Mouse (Mus musculus): ENCODE measurements around the gene Pklr. TPM values are rescaled to one million over a fixed set of nuclear protein-coding genes. Genes with fewer than 3 reads are reported as not detected.

Gene Pklr
- polyA plus RNA-seq, 1 experiment from 2014 or later = 1.6 TPM

DNA sequence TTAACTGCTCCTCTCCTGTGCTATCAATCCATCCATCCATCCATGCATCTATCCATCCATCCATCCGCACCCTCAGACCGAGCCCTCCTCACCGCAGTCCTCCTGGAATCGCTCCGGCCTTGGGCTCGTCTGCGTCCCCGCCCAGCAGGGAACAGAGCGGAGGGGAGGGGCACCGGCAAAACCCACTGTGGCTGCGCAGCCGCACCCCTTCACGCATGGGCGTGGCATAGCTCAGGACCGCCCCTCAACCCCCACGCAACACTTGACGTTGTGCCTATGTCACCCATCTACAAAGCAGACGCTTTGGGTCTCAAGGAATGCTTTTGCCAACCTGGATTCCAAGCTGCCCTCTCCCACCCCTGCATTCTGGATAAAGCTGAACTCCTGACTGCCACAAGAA lies 42.8 kb upstream of the Pklr start, which contains the start of gene Rusc1:
Gene Rusc1 (minus strand): TSS at position 137 of the 400 bp plus-strand sequence.
- Histone ChIP-seq H3K27me3 (ENCODE audit: control insufficient read depth, insufficient read depth, low read length) (peaks cover 22% of the 10 kb centered on the region), H3K9me3 (ENCODE audit: control insufficient read depth, low read length) (no peaks in the 10 kb centered on the region), H3K4me3 (ENCODE audit: low read depth, low read length) (peak within 1 kb of the TSS; percentile 63), H3K27ac (ENCODE audit: low read depth, low read length) (peak within 1 kb of the TSS; percentile 25; the same call in 1 of the 2 replicates), H3K36me3 (ENCODE audit: control insufficient read depth, insufficient read depth, low read length) (peaks cover 4% of the 10 kb centered on the region; the same call in 1 of the 2 replicates), H3K4me1 (replicated peaks; ENCODE audit: control insufficient read depth, insufficient read depth, low read length) (peaks cover 13% of the 10 kb centered on the region), H3K9ac (ENCODE audit: low read depth, low read length) (peak within 1 kb of the TSS; percentile 73), H3K4me2 (replicated peaks; ENCODE audit: low read depth, low read length) (peak within 1 kb of the TSS; percentile 98)
- 2% methylated on average over 16 of the region's 18 CpGs for WGBS
- DNase-seq (ENCODE audit: low spot score) = peak; percentile 87
- ATAC-seq (ENCODE audit: low FRiP score) = peak; percentile 79

GRCm38 (mm10) chr3:89094021-89094420 lies 41.9 kb upstream of the Pklr start:
- no peak for ATAC-seq (ENCODE audit: low FRiP score)
- H3K27ac ChIP-seq (ENCODE audit: low read depth, low read length) = no peak overlapping the region
- 85% methylated on average over 10 of the region's 10 CpGs for WGBS
- no peak for DNase-seq (ENCODE audit: low spot score)
- H3K9me3 ChIP-seq (ENCODE audit: control insufficient read depth, low read length) = no peaks in the 10 kb centered on the region
- no peak overlapping the region for H3K4me3 ChIP-seq (ENCODE audit: low read depth, low read length)
- H3K36me3 ChIP-seq (ENCODE audit: control insufficient read depth, insufficient read depth, low read length) = peaks cover 3% of the 10 kb centered on the region; the same call in 1 of the 2 replicates
- no peak overlapping the region for H3K4me2 ChIP-seq (replicated peaks; ENCODE audit: low read depth, low read length)
- no peak overlapping the region for H3K9ac ChIP-seq (ENCODE audit: low read depth, low read length)
- peaks cover 16% of the 10 kb centered on the region for H3K27me3 ChIP-seq (ENCODE audit: control insufficient read depth, insufficient read depth, low read length)
- peaks cover 11% of the 10 kb centered on the region for H3K4me1 ChIP-seq (replicated peaks; ENCODE audit: control insufficient read depth, insufficient read depth, low read length)

GRCm38 (mm10) chr3:89100811-89101210 lies 35.1 kb upstream of the Pklr start, which contains the start of gene Gm43738:
Gene Gm43738, minus strand, starts transcription at chr3:89101099.
- ATAC-seq (ENCODE audit: low FRiP score) (no peak), DNase-seq (ENCODE audit: low spot score) (no peak)
- H3K9ac ChIP-seq (ENCODE audit: low read depth, low read length) = peak within 1 kb of the TSS; percentile 62
- peaks cover 5% of the 10 kb centered on the region; the same call in 1 of the 2 replicates for H3K4me1 ChIP-seq (replicated peaks; ENCODE audit: control insufficient read depth, insufficient read depth, low read length)
- H3K4me3 ChIP-seq (ENCODE audit: low read depth, low read length) = peak within 1 kb of the TSS; percentile 62
- H3K27ac ChIP-seq (ENCODE audit: low read depth, low read length) = peak within 1 kb of the TSS; percentile 49
- WGBS = 58% methylated on average over 7 of the region's 7 CpGs
- H3K36me3 ChIP-seq (ENCODE audit: control insufficient read depth, insufficient read depth, low read length) = peaks cover 3% of the 10 kb centered on the region; the same call in 1 of the 2 replicates
- H3K27me3 ChIP-seq (ENCODE audit: control insufficient read depth, insufficient read depth, low read length) = no peaks in the 10 kb centered on the region
- H3K4me2 ChIP-seq (replicated peaks; ENCODE audit: low read depth, low read length) = peak within 1 kb of the TSS; percentile 59
- no peaks in the 10 kb centered on the region for H3K9me3 ChIP-seq (ENCODE audit: control insufficient read depth, low read length)

- Histone ChIP-seq H3K4me2 (replicated peaks; ENCODE audit: low read depth, low read length) (peak overlapping the region; percentile 59), H3K4me1 (replicated peaks; ENCODE audit: control insufficient read depth, insufficient read depth, low read length) (peaks cover 5% of the 10 kb centered on the region; the same call in 1 of the 2 replicates), H3K36me3 (ENCODE audit: control insufficient read depth, insufficient read depth, low read length) (peaks cover 3% of the 10 kb centered on the region; the same call in 1 of the 2 replicates), H3K4me3 (ENCODE audit: low read depth, low read length) (peak overlapping the region; percentile 62), H3K27me3 (ENCODE audit: control insufficient read depth, insufficient read depth, low read length) (no peaks in the 10 kb centered on the region), H3K27ac (ENCODE audit: low read depth, low read length) (peak overlapping the region; percentile 49), H3K9me3 (ENCODE audit: control insufficient read depth, low read length) (no peaks in the 10 kb centered on the region), H3K9ac (ENCODE audit: low read depth, low read length) (peak overlapping the region; percentile 62)
- WGBS = under 1% methylated on average over 19 of the region's 19 CpGs
- DNase-seq (ENCODE audit: low spot score) (no peak), ATAC-seq (ENCODE audit: low FRiP score) (peak; percentile 51)
Observed at GRCm38 (mm10) chr3:89101459-89101811, 34.5 kb upstream of the Pklr start.

GRCm38 (mm10) chr3:89101812-89102494 lies 34.0 kb upstream of the Pklr start, which contains the start of gene Fdps:
Gene Fdps, minus strand, starts transcription at chr3:89101959.
- no peaks in the 10 kb centered on the region for H3K9me3 ChIP-seq (ENCODE audit: control insufficient read depth, low read length)
- peak within 1 kb of the TSS; percentile 69 for H3K27ac ChIP-seq (ENCODE audit: low read depth, low read length)
- DNase-seq (ENCODE audit: low spot score) (peak; percentile 97), ATAC-seq (ENCODE audit: low FRiP score) (peak; percentile 99)
- H3K27me3 ChIP-seq (ENCODE audit: control insufficient read depth, insufficient read depth, low read length) = no peaks in the 10 kb centered on the region
- H3K9ac ChIP-seq (ENCODE audit: low read depth, low read length) = peak within 1 kb of the TSS; percentile 62
- peaks cover 5% of the 10 kb centered on the region; the same call in 1 of the 2 replicates for H3K4me1 ChIP-seq (replicated peaks; ENCODE audit: control insufficient read depth, insufficient read depth, low read length)
- WGBS = under 1% methylated on average over 26 of the region's 26 CpGs
- H3K36me3 ChIP-seq (ENCODE audit: control insufficient read depth, insufficient read depth, low read length) = peaks cover 3% of the 10 kb centered on the region; the same call in 1 of the 2 replicates
- H3K4me3 ChIP-seq (ENCODE audit: low read depth, low read length) = peak within 1 kb of the TSS; percentile 62
- H3K4me2 ChIP-seq (replicated peaks; ENCODE audit: low read depth, low read length) = peak within 1 kb of the TSS; percentile 59

GRCm38 (mm10) chr3:89102495-89103290 lies 33.2 kb upstream of the Pklr start:
- peak overlapping the region; percentile 69; the same call in 1 of the 2 replicates for H3K27ac ChIP-seq (ENCODE audit: low read depth, low read length)
- H3K4me1 ChIP-seq (replicated peaks; ENCODE audit: control insufficient read depth, insufficient read depth, low read length) = peaks cover 5% of the 10 kb centered on the region; the same call in 1 of the 2 replicates
- H3K36me3 ChIP-seq (ENCODE audit: control insufficient read depth, insufficient read depth, low read length) = peaks cover 3% of the 10 kb centered on the region; the same call in 1 of the 2 replicates

GRCm38 (mm10) chr3:89103291-89103595 lies 32.7 kb upstream of the Pklr start:
- ATAC-seq (ENCODE audit: low FRiP score) (no peak), DNase-seq (ENCODE audit: low spot score) (no peak)
- peaks cover 5% of the 10 kb centered on the region; the same call in 1 of the 2 replicates for H3K4me1 ChIP-seq (replicated peaks; ENCODE audit: control insufficient read depth, insufficient read depth, low read length)
- no peak overlapping the region for H3K27ac ChIP-seq (ENCODE audit: low read depth, low read length)
- H3K36me3 ChIP-seq (ENCODE audit: control insufficient read depth, insufficient read depth, low read length) = peaks cover 3% of the 10 kb centered on the region; the same call in 1 of the 2 replicates
- H3K4me3 ChIP-seq (ENCODE audit: low read depth, low read length) = no peak overlapping the region
- WGBS = 79% methylated on average over 4 of the region's 4 CpGs
- H3K27me3 ChIP-seq (ENCODE audit: control insufficient read depth, insufficient read depth, low read length) = no peaks in the 10 kb centered on the region
- H3K4me2 ChIP-seq (replicated peaks; ENCODE audit: low read depth, low read length) = no peak overlapping the region
- no peaks in the 10 kb centered on the region for H3K9me3 ChIP-seq (ENCODE audit: control insufficient read depth, low read length)
- H3K9ac ChIP-seq (ENCODE audit: low read depth, low read length) = no peak overlapping the region

More at GRCm38 (mm10) chr3:89102495-89103290, 33.2 kb upstream of the Pklr start:
- no peaks in the 10 kb centered on the region for H3K27me3 ChIP-seq (ENCODE audit: control insufficient read depth, insufficient read depth, low read length)
- peak overlapping the region; percentile 47; the same call in 1 of the 2 replicates for H3K9ac ChIP-seq (ENCODE audit: low read depth, low read length)
- H3K9me3 ChIP-seq (ENCODE audit: control insufficient read depth, low read length) = no peaks in the 10 kb centered on the region
- no peak for ATAC-seq (ENCODE audit: low FRiP score)
- WGBS = 72% methylated on average over 12 of the region's 12 CpGs
- H3K4me2 ChIP-seq (replicated peaks; ENCODE audit: low read depth, low read length) = peak overlapping the region; percentile 55
- peak overlapping the region; percentile 62; the same call in 1 of the 2 replicates for H3K4me3 ChIP-seq (ENCODE audit: low read depth, low read length)
- no peak for DNase-seq (ENCODE audit: low spot score)

GRCm38 (mm10) chr3:89106881-89107280 lies 29.1 kb upstream of the Pklr start:
- Histone ChIP-seq H3K27me3 (ENCODE audit: control insufficient read depth, insufficient read depth, low read length) (no peaks in the 10 kb centered on the region), H3K9ac (ENCODE audit: low read depth, low read length) (no peak overlapping the region), H3K4me2 (replicated peaks; ENCODE audit: low read depth, low read length) (no peak overlapping the region), H3K4me1 (replicated peaks; ENCODE audit: control insufficient read depth, insufficient read depth, low read length) (no peaks in the 10 kb centered on the region), H3K36me3 (ENCODE audit: control insufficient read depth, insufficient read depth, low read length) (no peaks in the 10 kb centered on the region), H3K9me3 (ENCODE audit: control insufficient read depth, low read length) (no peaks in the 10 kb centered on the region), H3K27ac (ENCODE audit: low read depth, low read length) (no peak overlapping the region), H3K4me3 (ENCODE audit: low read depth, low read length) (no peak overlapping the region)
- ATAC-seq (ENCODE audit: low FRiP score) (no peak), DNase-seq (ENCODE audit: low spot score) (no peak)

Measured in hindbrain, embryonic 11.5 days (tissue).